Mouse (Mus musculus) kidney, embryonic 16.5 days (tissue): ENCODE results near the gene Hoxd13. TPM values are rescaled to one million over a fixed set of nuclear protein-coding genes. Genes with fewer than 3 reads are reported as not detected.

Experiments used
- ATAC-seq: fragments of 200-750 bp; cut with Nextera tagmentation; 2 replicates; pipeline ENCODE4 v1.8.0; 2017; ENCODE audit warnings: moderate TSS enrichment; ENCODE audit not compliant: low FRiP score, low TSS enrichment
- H3K27ac ChIP-seq: fragments of 300-500 bp; sonication (generic); 2 replicates; pipeline ENCODE4 v1.5.1; 2014; ENCODE audit warnings: low read length
- H3K27me3 ChIP-seq: fragments of 300-500 bp; sonication (generic); 2 replicates; pipeline ENCODE4 v1.6.1; 2014; ENCODE audit warnings: low read length, control low read depth, mixed read lengths; ENCODE audit not compliant: insufficient read depth
- H3K36me3 ChIP-seq: fragments of 300-500 bp; sonication (generic); 2 replicates; pipeline ENCODE4 v1.6.1; 2014; ENCODE audit warnings: low read length, control low read depth, mixed read lengths; ENCODE audit not compliant: insufficient read depth
- H3K4me1 ChIP-seq: fragments of 300-500 bp; sonication (generic); 2 replicates; pipeline ENCODE4 v1.6.1; 2014; ENCODE audit warnings: low read length, control low read depth, mixed read lengths; ENCODE audit not compliant: insufficient read depth
- H3K4me2 ChIP-seq: fragments of 300-500 bp; sonication (generic); replicated peaks from 2 replicates; pipeline ENCODE4 v1.6.1; 2014; ENCODE audit warnings: low read depth, low read length
- H3K4me3 ChIP-seq: fragments of 300-500 bp; sonication (generic); 2 replicates; pipeline ENCODE4 v1.5.1; 2014; ENCODE audit warnings: mild to moderate bottlenecking, low read length
- H3K9ac ChIP-seq: fragments of 300-500 bp; sonication (generic); replicated peaks from 2 replicates; pipeline ENCODE4 v1.6.1; 2014; ENCODE audit warnings: low read length
- H3K9me3 ChIP-seq: fragments of 300-500 bp; sonication (generic); 2 replicates; pipeline ENCODE4 v1.6.1; 2016; ENCODE audit warnings: low read length, control low read depth
- WGBS: fragments of 180-500 bp; shearing (Covaris S2); extraction: QIAGEN DNeasy Blood & Tissue Kit; methylation state at CpG from one replicate; pipeline ENCODE4 v1.1.7; 2014; 5-methylcytosine and 5-hydroxymethylcytosine counted together
- polyA plus RNA-seq: library from polyadenylated mRNA; unstranded; fragments of >200 nt; fragmentation: Nextera tagmentation; extraction: Ambion mirVana; gene quantifications from 2 replicates; pipeline ENCODE4 v1.2.1, GENCODE M21; 2015

The Hoxd13 gene
- polyA plus RNA-seq, 1 experiment from 2014 or later: 0.36 TPM

- peak; percentile 90 for ATAC-seq
- peak within 1 kb of the TSS; percentile 92 for H3K9ac ChIP-seq
- H3K4me1 ChIP-seq: peaks cover 33% of the 10 kb centered on the region
- H3K36me3 ChIP-seq: no peaks in the 10 kb centered on the region; the same call in 1 of the 2 replicates
- H3K4me2 ChIP-seq: peak within 1 kb of the TSS; percentile 80
- peak within 1 kb of the TSS; percentile 98 for H3K27ac ChIP-seq
- peaks cover 3% of the 10 kb centered on the region; the same call in 1 of the 2 replicates for H3K27me3 ChIP-seq
- WGBS: under 1% methylated on average over 56 of the region's 56 CpGs
- H3K9me3 ChIP-seq: no peaks in the 10 kb centered on the region
- H3K4me3 ChIP-seq: peak within 1 kb of the TSS; percentile 82
These were observed 23.2 kb downstream of the Hoxd13 start, which contains the start of gene Hoxd10 for GRCm38 (mm10) chr2:74691022-74691951. TSS of gene Hoxd10 (plus strand) at chr2:74691924.

- peak overlapping the region; percentile 82 for H3K4me3 ChIP-seq
- peak overlapping the region; percentile 98 for H3K27ac ChIP-seq
- no peaks in the 10 kb centered on the region for H3K9me3 ChIP-seq
- peaks cover 3% of the 10 kb centered on the region; the same call in 1 of the 2 replicates for H3K27me3 ChIP-seq
- H3K4me2 ChIP-seq: peak overlapping the region; percentile 80
- WGBS: 2% methylated on average over 35 of the region's 35 CpGs
- H3K4me1 ChIP-seq: peaks cover 42% of the 10 kb centered on the region
- no peaks in the 10 kb centered on the region; the same call in 1 of the 2 replicates for H3K36me3 ChIP-seq
- no peak for ATAC-seq
- H3K9ac ChIP-seq: peak overlapping the region; percentile 92
These were observed 24.1 kb downstream of the Hoxd13 start for GRCm38 (mm10) chr2:74691995-74692807.

- H3K9ac ChIP-seq: peak overlapping the region; percentile 92
- peaks cover 3% of the 10 kb centered on the region; the same call in 1 of the 2 replicates for H3K27me3 ChIP-seq
- WGBS: 4% methylated on average over 20 of the region's 20 CpGs
- no peaks in the 10 kb centered on the region for H3K9me3 ChIP-seq
- H3K4me1 ChIP-seq: peaks cover 42% of the 10 kb centered on the region
- H3K4me3 ChIP-seq: peak overlapping the region; percentile 82
- H3K4me2 ChIP-seq: peak overlapping the region; percentile 80
- no peaks in the 10 kb centered on the region; the same call in 1 of the 2 replicates for H3K36me3 ChIP-seq
- ATAC-seq: no peak
- H3K27ac ChIP-seq: peak overlapping the region; percentile 98
These were observed 24.8 kb downstream of the Hoxd13 start for GRCm38 (mm10) chr2:74692808-74693431.

GRCm38 (mm10) chr2:74693432-74693827 is 25.3 kb downstream of the Hoxd13 start:
- no peaks in the 10 kb centered on the region for H3K9me3 ChIP-seq
- peak overlapping the region; percentile 80 for H3K4me2 ChIP-seq
- H3K27me3 ChIP-seq: no peaks in the 10 kb centered on the region
- WGBS: 28% methylated on average over 4 of the region's 4 CpGs
- H3K36me3 ChIP-seq: no peaks in the 10 kb centered on the region; the same call in 1 of the 2 replicates
- H3K27ac ChIP-seq: peak overlapping the region; percentile 98
- peaks cover 39% of the 10 kb centered on the region for H3K4me1 ChIP-seq
- no peak for ATAC-seq
- H3K9ac ChIP-seq: peak overlapping the region; percentile 92
- peak overlapping the region; percentile 82 for H3K4me3 ChIP-seq

- Histone ChIP-seq H3K4me2 (peak overlapping the region; percentile 80), H3K9me3 (no peaks in the 10 kb centered on the region), H3K27ac (peak overlapping the region; percentile 98), H3K4me1 (peaks cover 39% of the 10 kb centered on the region), H3K27me3 (no peaks in the 10 kb centered on the region), H3K36me3 (no peaks in the 10 kb centered on the region; the same call in 1 of the 2 replicates), H3K9ac (peak overlapping the region; percentile 92), H3K4me3 (peak overlapping the region; percentile 82)
- no peak for ATAC-seq
- WGBS: 5% methylated on average over 16 of the region's 16 CpGs
These were observed 26.0 kb downstream of the Hoxd13 start for GRCm38 (mm10) chr2:74694066-74694465.

GRCm38 (mm10) chr2:74695383-74695782 is 27.3 kb downstream of the Hoxd13 start:
- H3K9me3 ChIP-seq: no peaks in the 10 kb centered on the region
- H3K9ac ChIP-seq: peak overlapping the region; percentile 99
- WGBS: 41% methylated on average over 1 of the region's 1 CpGs
- peak overlapping the region; percentile 99; the same call in 1 of the 2 replicates for H3K27ac ChIP-seq
- peak overlapping the region; percentile 80 for H3K4me2 ChIP-seq
- peak overlapping the region; percentile 82 for H3K4me3 ChIP-seq
- ATAC-seq: no peak
- H3K36me3 ChIP-seq: no peaks in the 10 kb centered on the region; the same call in 1 of the 2 replicates
- peaks cover 46% of the 10 kb centered on the region for H3K4me1 ChIP-seq
- no peaks in the 10 kb centered on the region for H3K27me3 ChIP-seq

GRCm38 (mm10) chr2:74695813-74696430 is 27.8 kb downstream of the Hoxd13 start:
- Histone ChIP-seq H3K4me3 (peak overlapping the region; percentile 82), H3K36me3 (no peaks in the 10 kb centered on the region; the same call in 1 of the 2 replicates), H3K27ac (peak overlapping the region; percentile 99), H3K9me3 (no peaks in the 10 kb centered on the region), H3K27me3 (no peaks in the 10 kb centered on the region), H3K9ac (peak overlapping the region; percentile 99), H3K4me1 (peaks cover 50% of the 10 kb centered on the region), H3K4me2 (peak overlapping the region; percentile 80)
- ATAC-seq: no peak
- WGBS: 27% methylated on average over 7 of the region's 7 CpGs

GRCm38 (mm10) chr2:74696442-74697335 is 28.6 kb downstream of the Hoxd13 start:
- Histone ChIP-seq H3K9ac (peak overlapping the region; percentile 99), H3K36me3 (no peaks in the 10 kb centered on the region; the same call in 1 of the 2 replicates), H3K4me3 (peak overlapping the region; percentile 82), H3K9me3 (no peaks in the 10 kb centered on the region), H3K4me1 (peaks cover 51% of the 10 kb centered on the region), H3K27ac (peak overlapping the region; percentile 99), H3K4me2 (peak overlapping the region; percentile 80), H3K27me3 (no peaks in the 10 kb centered on the region)
- ATAC-seq: peak; percentile 41
- 10% methylated on average over 34 of the region's 34 CpGs for WGBS
